In genomic region chr19:11623551-11623950, GRCm38 (mm10) we compare ENCODE assay signal across 26 mouse cellular contexts. TPM values are rescaled to one million over a fixed set of nuclear protein-coding genes. Genes with fewer than 3 reads are reported as not detected.
"Had no signal": no experiment of that assay in that cellular context is flagged by ENCODE, and none has a peak within 500 bp of the region (broad histone marks: within the 10 kb centered on the region; RNA-seq: fewer than 3 reads in every experiment).

Gene Ms4a2, minus strand, starts transcription at chr19:11623719.

- H3K9me3 ChIP-seq: liver, embryonic 13.5 days; megakaryocyte, embryonic 14.5 days; midbrain, embryonic 10.5 days; neural tube, embryonic 12.5 days; neural tube, embryonic 15.5 days had no signal

- H3K27ac ChIP-seq: layer of hippocampus, adult 2 months; left cerebral cortex, adult 2 months; liver, embryonic 13.5 days; midbrain, embryonic 10.5 days; neural tube, embryonic 12.5 days; neural tube, embryonic 15.5 days had no signal

- H3K4me2 ChIP-seq: liver, embryonic 13.5 days; neural tube, embryonic 12.5 days; neural tube, embryonic 15.5 days had no signal

- DNase-seq: kidney, adult 18-20 months; kidney, adult 9 months; kidney, postnatal 10 days; layer of hippocampus, adult 9-11 months; layer of hippocampus, postnatal 36 days; liver, embryonic 13.5 days; lung, adult 2 months; lung, postnatal 14 days; lung, postnatal 4 days; midbrain, embryonic 14.5 days; right cerebral cortex, postnatal 25 days; thymus, adult 18-20 months; thymus, postnatal 4 days had no signal

- H3K4me1 ChIP-seq: megakaryocyte, embryonic 14.5 days; midbrain, embryonic 10.5 days; neural tube, embryonic 12.5 days; neural tube, embryonic 15.5 days had no signal

- ATAC-seq: intestine, embryonic 16.5 days had no signal

- H3K4me3 ChIP-seq: layer of hippocampus, adult 2 months; left cerebral cortex, adult 2 months; liver, embryonic 13.5 days; megakaryocyte, embryonic 14.5 days; midbrain, embryonic 10.5 days; neural tube, embryonic 12.5 days; neural tube, embryonic 15.5 days had no signal

- H3K27me3 ChIP-seq: liver, embryonic 13.5 days; megakaryocyte, embryonic 14.5 days; neural tube, embryonic 12.5 days; neural tube, embryonic 15.5 days had no signal

- H3K36me3 ChIP-seq: liver, embryonic 13.5 days; midbrain, embryonic 10.5 days; neural tube, embryonic 12.5 days; neural tube, embryonic 15.5 days had no signal

- H3K9ac ChIP-seq: liver, embryonic 13.5 days; neural tube, embryonic 12.5 days; neural tube, embryonic 15.5 days had no signal

RNA-seq across cellular contexts. Expression of gene Ms4a2, which starts in this region (rescaled TPM):
- total RNA-seq: layer of hippocampus, postnatal 36 days; left cerebral cortex, adult 2 months; left cerebral cortex, postnatal 10 days; left cerebral cortex, postnatal 36 days; liver, adult 2 months; midbrain, postnatal 0 days had no signal
- polyA plus RNA-seq: large intestine, adult 2 months; liver, adult 2 months; midbrain, embryonic 10.5 days; midbrain, embryonic 14.5 days; testis, adult 2 months had no signal
